Mouse (Mus musculus) G1E (cell line): Measurements from ENCODE around the gene Zbtb43.

Source experiments
- CTCF ChIP-seq: IDR thresholded peaks from 2 replicates; pipeline ENCODE4 v1.5.1; 2012; ENCODE audit warnings: low read depth, low read length, inconsistent platforms, mixed read lengths
- GATA1 ChIP-seq: IDR thresholded peaks from 2 replicates; pipeline ENCODE4 v1.6.1; 2012; ENCODE audit warnings: borderline replicate concordance, low read length, inconsistent platforms, mixed read lengths
- GATA2 ChIP-seq: IDR thresholded peaks from 2 replicates; pipeline ENCODE4 v1.6.1; 2012; ENCODE audit warnings: low read depth, low read length, inconsistent platforms, borderline replicate concordance

GRCm38 (mm10) chr2:33446796-33447195, 21.6 kb downstream of the Zbtb43 start:
- TF ChIP-seq CTCF, result no peak
- TF ChIP-seq GATA2, result no peak
- TF ChIP-seq GATA1, result no peak
